In genomic region chr4:137449132-137449531, GRCm38 (mm10) we compare ENCODE assay signal across 16 mouse cellular contexts. TPM values are rescaled to one million over a fixed set of nuclear protein-coding genes. Genes with fewer than 3 reads are reported as not detected.
DNase-seq lines count a peak whose midpoint lies in the region; ATAC-seq and TF ChIP-seq lines count a peak whose summit lies in the region.
"Had no signal": no experiment of that assay in that cellular context is flagged by ENCODE, and none has a peak within 500 bp of the region (broad histone marks: within the 10 kb centered on the region; RNA-seq: fewer than 3 reads in every experiment).

No protein-coding gene starts in this region.

- no peak overlapping the region for H3K4me3 ChIP-seq in heart, embryonic 12.5 days
- H3K4me3 ChIP-seq in heart, embryonic 15.5 days = no peak overlapping the region
- H3K4me3 ChIP-seq in left cerebral cortex, adult 2 months = no peak overlapping the region
- H3K4me3 ChIP-seq: layer of hippocampus, adult 2 months had no signal

- H3K4me2 ChIP-seq in heart, embryonic 12.5 days = no peak overlapping the region
- H3K4me2 ChIP-seq in heart, embryonic 15.5 days = no peak overlapping the region

- no peak for DNase-seq in heart, postnatal 36 days
- peak; percentile 56 for DNase-seq in urinary bladder, postnatal 14 days (ENCODE audit: low spot score)
- no peak for DNase-seq in urinary bladder, adult 18-20 months (ENCODE audit: low spot score in 2 of 2)
- DNase-seq in neural tube, embryonic 10.5 days (ENCODE audit: extremely low spot score, low spot score) = no peak
- DNase-seq in left cerebral cortex, adult 2 months (ENCODE audit: extremely low spot score in 1 of 2, low spot score in 2 of 2) = no peak
- DNase-seq in layer of hippocampus, postnatal 10 days (ENCODE audit: low spot score in 2 of 2) = no peak
- DNase-seq: thymus, adult 18-20 months had no signal

- no peaks in the 10 kb centered on the region for H3K9me3 ChIP-seq in heart, embryonic 12.5 days (replicated peaks)
- no peaks in the 10 kb centered on the region for H3K9me3 ChIP-seq in heart, embryonic 15.5 days (replicated peaks)
- H3K9me3 ChIP-seq: G1E had no signal

- intact Hi-C loops in heart, postnatal 36 days (cut with DNase I) = loop anchor here (2.0 to 5.0 kb wide), 2 partner anchors 24 to 53 kb away; no protein-coding TSS in a partner anchor
- intact Hi-C loops in left cerebral cortex, adult 2 months (cut with DNase I) = no loop called here

- 0 out of 2 replicates have a peak, but pooled peaks cover 3% of the 10 kb centered on the region for H3K27me3 ChIP-seq in heart, embryonic 12.5 days (replicated peaks)
- H3K27me3 ChIP-seq in heart, embryonic 15.5 days = no peaks in the 10 kb centered on the region

- H3K27ac ChIP-seq in heart, embryonic 12.5 days (ENCODE audit: poor library complexity, severe bottlenecking) = peak overlapping the region; percentile 18; the same call in 1 of the 2 replicates
- peak overlapping the region; percentile 76 for H3K27ac ChIP-seq in heart, embryonic 15.5 days
- no peak overlapping the region for H3K27ac ChIP-seq in left cerebral cortex, adult 2 months
- H3K27ac ChIP-seq: layer of hippocampus, adult 2 months had no signal

- no peak overlapping the region for H3K9ac ChIP-seq in heart, embryonic 12.5 days
- no peak overlapping the region for H3K9ac ChIP-seq in heart, embryonic 15.5 days

- 38% methylated on average over 2 of the region's 2 CpGs for WGBS in heart, embryonic 12.5 days
- 37% methylated on average over 2 of the region's 2 CpGs for WGBS in heart, embryonic 15.5 days

- peaks cover 38% of the 10 kb centered on the region for H3K4me1 ChIP-seq in heart, embryonic 12.5 days (replicated peaks)
- peaks cover 30% of the 10 kb centered on the region for H3K4me1 ChIP-seq in heart, embryonic 15.5 days (replicated peaks)

- H3K36me3 ChIP-seq in heart, embryonic 12.5 days = no peaks in the 10 kb centered on the region
- no peaks in the 10 kb centered on the region for H3K36me3 ChIP-seq in heart, embryonic 15.5 days
- H3K36me3 ChIP-seq: G1E had no signal

- ATAC-seq in heart, embryonic 12.5 days (ENCODE audit: insufficient number of reproducible peaks, low FRiP score) = no peak
- no peak for ATAC-seq in heart, embryonic 15.5 days (replicated peaks; ENCODE audit: insufficient number of reproducible peaks, insufficient read depth, low FRiP score, low read depth)
- ATAC-seq: inflammation-experienced regulatory T-cells, adult 6 months had no signal

- no peak for TF ChIP-seq CTCF in left cerebral cortex, adult 2 months (IDR thresholded peaks at IDR 0.05)

RNA-seq across cellular contexts. Expression of gene 1700013G24Rik, which starts 4.0 kb away (rescaled TPM):
- not detected in 2 replicates for polyA plus RNA-seq in heart, embryonic 12.5 days (2016; fragmentation: Nextera tagmentation; extraction: Ambion mirVana)
- total RNA-seq in heart, postnatal 36 days (2021) = not detected
- not detected in 2 replicates for polyA plus RNA-seq in heart, embryonic 15.5 days (2015; fragmentation: Nextera tagmentation; extraction: Ambion mirVana)
- not detected for total RNA-seq in left cerebral cortex, adult 2 months (2021)
- not detected for total RNA-seq in layer of hippocampus, postnatal 10 days (2021)
- total RNA-seq: adrenal gland, postnatal 14 days; gastrocnemius, postnatal 36 days; layer of hippocampus, adult 2 months had no signal
- polyA plus RNA-seq: forebrain, embryonic 11.5 days; G1E; inflammation-experienced regulatory T-cells, adult 6 months; limb, embryonic 11.5 days had no signal

RNA-seq across cellular contexts. Expression of gene Cela3b, which starts 18.8 kb away (rescaled TPM):
- polyA plus RNA-seq in heart, embryonic 12.5 days (2016; fragmentation: Nextera tagmentation; extraction: Ambion mirVana) = not detected in 2 replicates
- total RNA-seq in heart, postnatal 36 days (2021) = not detected
- not detected in 2 replicates for polyA plus RNA-seq in heart, embryonic 15.5 days (2015; fragmentation: Nextera tagmentation; extraction: Ambion mirVana)
- not detected for total RNA-seq in left cerebral cortex, adult 2 months (2021)
- not detected for total RNA-seq in layer of hippocampus, postnatal 10 days (2021)
- total RNA-seq: adrenal gland, postnatal 14 days; G1E; gastrocnemius, postnatal 36 days; layer of hippocampus, adult 2 months had no signal
- polyA plus RNA-seq: forebrain, embryonic 11.5 days; G1E; inflammation-experienced regulatory T-cells, adult 6 months; limb, embryonic 11.5 days had no signal

RNA-seq across cellular contexts. Expression of gene Hspg2, which starts 19.4 kb away (rescaled TPM):
- polyA plus RNA-seq in heart, embryonic 12.5 days (2016; fragmentation: Nextera tagmentation; extraction: Ambion mirVana) = 51.8 and 61.5 TPM in 2 replicates
- total RNA-seq in heart, postnatal 36 days (2021) = 100 to 1,000 TPM; 240 to 255 TPM
- polyA plus RNA-seq in heart, embryonic 15.5 days (2015; fragmentation: Nextera tagmentation; extraction: Ambion mirVana) = 41.3 and 56.3 TPM in 2 replicates
- 1 to 10 TPM; 5.5 to 6.5 TPM for total RNA-seq in left cerebral cortex, adult 2 months (2021)
- 10 to 100 TPM; 13.7 to 14.8 TPM for total RNA-seq in layer of hippocampus, postnatal 10 days (2021)
- polyA plus RNA-seq: G1E; inflammation-experienced regulatory T-cells, adult 6 months had no signal

RNA-seq across cellular contexts. Expression of gene Cela3a, which starts 39.5 kb away (rescaled TPM):
- not detected in 2 replicates for polyA plus RNA-seq in heart, embryonic 12.5 days (2016; fragmentation: Nextera tagmentation; extraction: Ambion mirVana)
- total RNA-seq in heart, postnatal 36 days (2021) = not detected
- polyA plus RNA-seq in heart, embryonic 15.5 days (2015; fragmentation: Nextera tagmentation; extraction: Ambion mirVana) = not detected in 2 replicates
- total RNA-seq in left cerebral cortex, adult 2 months (2021) = not detected
- total RNA-seq in layer of hippocampus, postnatal 10 days (2021) = not detected
- total RNA-seq: adrenal gland, postnatal 14 days; G1E; gastrocnemius, postnatal 36 days; layer of hippocampus, adult 2 months had no signal
- polyA plus RNA-seq: forebrain, embryonic 11.5 days; G1E; inflammation-experienced regulatory T-cells, adult 6 months; limb, embryonic 11.5 days had no signal

Comparison
In these comparisons a context has a peak if more than half of its experiments do, and no peak if none do; other contexts are left out.
1. RNA of gene Hspg2, which starts 19.4 kb away (total RNA-seq): 240 to 255 TPM in heart, postnatal 36 days; 13.7 to 14.8 TPM in layer of hippocampus, postnatal 10 days and 5.5 to 6.5 TPM in left cerebral cortex, adult 2 months; every median in the first group is over 10 times any median in the second.